Mouse (Mus musculus) T-helper 17 cell (primary cell): ENCODE results near the gene Speer4f1.

ENCODE experiments used
- in situ Hi-C, 2 experiments: fragments of 300-600 bp; cut with MboI, MseI; formaldehyde crosslinking; loops; 1 replicate in 1 of 2; 2 replicates in 1 of 2; pipeline ENCODE4 v1.15.1; 2025; ENCODE audit warnings: high pct_unique_total_duplicates in 2 of 2

The Speer4f1 gene

GRCm38 (mm10) chr5:17475798-17476197 is at the start of gene Speer4f1:
Gene Speer4f1, plus strand, starts transcription at chr5:17476098.
- in situ Hi-C loops, result loop anchor here in 1 of 2 experiments (5.0 kb wide), 1 partner anchor 98 kb away; no protein-coding TSS in a partner anchor

- in situ Hi-C loops, result no loop called here
Observed at GRCm38 (mm10) chr5:17426930-17427329, 49.0 kb upstream of the Speer4f1 start.

GRCm38 (mm10) chr5:17434721-17435120 is 41.2 kb upstream of the Speer4f1 start:
- in situ Hi-C loops, result no loop called here

GRCm38 (mm10) chr5:17436209-17436608 is 39.7 kb upstream of the Speer4f1 start:
- in situ Hi-C loops, result no loop called here

- in situ Hi-C loops, result no loop called here
Observed at GRCm38 (mm10) chr5:17439487-17440102, 36.3 kb upstream of the Speer4f1 start.

- in situ Hi-C loops, result no loop called here
Observed at GRCm38 (mm10) chr5:17454059-17454458, 21.8 kb upstream of the Speer4f1 start.

- in situ Hi-C loops, result no loop called here
Observed at GRCm38 (mm10) chr5:17454952-17455586, 20.8 kb upstream of the Speer4f1 start.

GRCm38 (mm10) chr5:17456671-17457070 is 19.2 kb upstream of the Speer4f1 start:
- in situ Hi-C loops, result no loop called here

GRCm38 (mm10) chr5:17468120-17468519 is 7.8 kb upstream of the Speer4f1 start:
- in situ Hi-C loops, result loop anchor here in 1 of 2 experiments (5.0 kb wide), 1 partner anchor 1986 kb away; no protein-coding TSS in a partner anchor

- in situ Hi-C loops, result loop anchor here in 1 of 2 experiments (5.0 kb wide), 1 partner anchor 99 kb away; no protein-coding TSS in a partner anchor
Observed at GRCm38 (mm10) chr5:17476476-17476875, 578 bp downstream of the Speer4f1 start.

GRCm38 (mm10) chr5:17489894-17490293 is 14.0 kb downstream of the Speer4f1 start:
- in situ Hi-C loops, result no loop called here

GRCm38 (mm10) chr5:17495616-17496015 is 19.7 kb downstream of the Speer4f1 start:
- in situ Hi-C loops, result no loop called here

- in situ Hi-C loops, result no loop called here
Observed at GRCm38 (mm10) chr5:17496650-17497049, 20.8 kb downstream of the Speer4f1 start.

GRCm38 (mm10) chr5:17499873-17500329 is 24.0 kb downstream of the Speer4f1 start:
- in situ Hi-C loops, result no loop called here

- in situ Hi-C loops, result no loop called here
Observed at GRCm38 (mm10) chr5:17500866-17501265, 25.0 kb downstream of the Speer4f1 start.

- in situ Hi-C loops, result no loop called here
Observed at GRCm38 (mm10) chr5:17505540-17505939, 29.6 kb downstream of the Speer4f1 start.

- in situ Hi-C loops, result no loop called here
Observed at GRCm38 (mm10) chr5:17508038-17508437, 32.1 kb downstream of the Speer4f1 start.
